9 mouse cellular contexts compared by ENCODE assay signal in genomic region chr5:77170593-77170992, GRCm38 (mm10). TPM values are rescaled to one million over a fixed set of nuclear protein-coding genes. Genes with fewer than 3 reads are reported as not detected.
DNase-seq lines count a peak whose midpoint lies in the region; ATAC-seq and TF ChIP-seq lines count a peak whose summit lies in the region.
"Had no signal": no experiment of that assay in that cellular context is flagged by ENCODE, and none has a peak within 500 bp of the region (broad histone marks: within the 10 kb centered on the region; RNA-seq: fewer than 3 reads in every experiment).

No protein-coding gene starts in this region.

- no peak for TF ChIP-seq POLR2A in limb, embryonic 14.5 days (IDR thresholded peaks at IDR 0.05; ENCODE audit: borderline replicate concordance, extremely low read depth, insufficient read depth, insufficient read length)

- peak; percentile 18 for DNase-seq in cerebellum, adult 9-10 months
- DNase-seq in cerebellum, adult 8-10 months: no peak
- DNase-seq in limb, embryonic 14.5 days (ENCODE audit: low spot score): peak; percentile 75
- DNase-seq in limb, embryonic 10.5 days (ENCODE audit: low spot score): no peak
- DNase-seq in cerebellum, postnatal 10 days: peak; percentile 57 to 63
- peak; percentile 88 for DNase-seq in kidney, postnatal 0 days (ENCODE audit: low spot score)
- DNase-seq in yolk sac, embryonic 10.5 days (ENCODE audit: low spot score): no peak

- no peaks in the 10 kb centered on the region for H3K27me3 ChIP-seq in limb, embryonic 14.5 days (ENCODE audit: control insufficient read depth, insufficient read depth, low read length)
- no peaks in the 10 kb centered on the region for H3K27me3 ChIP-seq in limb, embryonic 10.5 days (ENCODE audit: low read depth, poor library complexity, severe bottlenecking)
- H3K27me3 ChIP-seq in kidney, postnatal 0 days (ENCODE audit: insufficient read depth, low read length): no peaks in the 10 kb centered on the region
- H3K27me3 ChIP-seq in stomach, embryonic 16.5 days (ENCODE audit: control insufficient read depth, insufficient read depth, low read length): no peaks in the 10 kb centered on the region
- H3K27me3 ChIP-seq: embryonic facial prominence, embryonic 13.5 days had no signal

- ATAC-seq in limb, embryonic 14.5 days (ENCODE audit: low FRiP score, low read depth): peak; percentile 71; the same call in 1 of the 2 replicates
- no peak for ATAC-seq in kidney, postnatal 0 days (replicated peaks; ENCODE audit: low FRiP score, low read depth)
- peak; percentile 76; the same call in 1 of the 2 replicates for ATAC-seq in stomach, embryonic 16.5 days (ENCODE audit: insufficient read depth, low FRiP score)

- H3K4me1 ChIP-seq in limb, embryonic 14.5 days (ENCODE audit: control insufficient read depth, insufficient read depth, low read length): no peaks in the 10 kb centered on the region
- no peaks in the 10 kb centered on the region for H3K4me1 ChIP-seq in limb, embryonic 10.5 days
- H3K4me1 ChIP-seq in kidney, postnatal 0 days (replicated peaks; ENCODE audit: insufficient read depth, low read length): no peaks in the 10 kb centered on the region
- H3K4me1 ChIP-seq in stomach, embryonic 16.5 days (ENCODE audit: control insufficient read depth, insufficient read depth, low read length): peaks cover 4% of the 10 kb centered on the region; the same call in 1 of the 2 replicates
- H3K4me1 ChIP-seq: embryonic facial prominence, embryonic 13.5 days had no signal

- WGBS in limb, embryonic 14.5 days: 62% methylated on average over 4 of the region's 5 CpGs
- 73% methylated on average over 5 of the region's 5 CpGs for WGBS in limb, embryonic 10.5 days
- whole genome bisulfite sequencing in kidney, postnatal 0 days: 47% methylated on average over 4 of the region's 5 CpGs
- 51% methylated on average over 4 of the region's 5 CpGs for WGBS in stomach, embryonic 16.5 days

- no peak overlapping the region for H3K4me2 ChIP-seq in limb, embryonic 14.5 days (replicated peaks; ENCODE audit: low read depth, low read length, severe bottlenecking)
- H3K4me2 ChIP-seq in kidney, postnatal 0 days (ENCODE audit: low read length): no peak overlapping the region
- H3K4me2 ChIP-seq in stomach, embryonic 16.5 days (ENCODE audit: low read depth, low read length): no peak overlapping the region
- H3K4me2 ChIP-seq: embryonic facial prominence, embryonic 13.5 days had no signal

- no peaks in the 10 kb centered on the region for H3K36me3 ChIP-seq in limb, embryonic 14.5 days (ENCODE audit: control insufficient read depth, insufficient read depth, low read length)
- H3K36me3 ChIP-seq in limb, embryonic 10.5 days: no peaks in the 10 kb centered on the region
- no peaks in the 10 kb centered on the region for H3K36me3 ChIP-seq in kidney, postnatal 0 days (ENCODE audit: insufficient read depth, low read length)
- no peaks in the 10 kb centered on the region for H3K36me3 ChIP-seq in stomach, embryonic 16.5 days (ENCODE audit: control insufficient read depth, insufficient read depth, low read length)
- H3K36me3 ChIP-seq: embryonic facial prominence, embryonic 13.5 days had no signal

- no peak overlapping the region for H3K27ac ChIP-seq in limb, embryonic 14.5 days (replicated peaks; ENCODE audit: low read depth, low read length)
- no peak overlapping the region for H3K27ac ChIP-seq in limb, embryonic 10.5 days
- no peak overlapping the region for H3K27ac ChIP-seq in kidney, postnatal 0 days
- H3K27ac ChIP-seq in stomach, embryonic 16.5 days (ENCODE audit: low read length): no peak overlapping the region
- H3K27ac ChIP-seq: embryonic facial prominence, embryonic 13.5 days had no signal

- no peaks in the 10 kb centered on the region for H3K9me3 ChIP-seq in limb, embryonic 14.5 days (ENCODE audit: control insufficient read depth, low read length)
- H3K9me3 ChIP-seq in limb, embryonic 10.5 days (replicated peaks): no peaks in the 10 kb centered on the region
- no peaks in the 10 kb centered on the region for H3K9me3 ChIP-seq in kidney, postnatal 0 days (replicated peaks; ENCODE audit: low read length)
- H3K9me3 ChIP-seq in stomach, embryonic 16.5 days (replicated peaks; ENCODE audit: control insufficient read depth, low read length): no peaks in the 10 kb centered on the region
- H3K9me3 ChIP-seq: embryonic facial prominence, embryonic 13.5 days had no signal

- no peak overlapping the region for H3K4me3 ChIP-seq in limb, embryonic 14.5 days (replicated peaks; ENCODE audit: low read length)
- H3K4me3 ChIP-seq in limb, embryonic 10.5 days: no peak overlapping the region
- no peak overlapping the region for H3K4me3 ChIP-seq in kidney, postnatal 0 days (replicated peaks; ENCODE audit: low read depth, low read length)
- H3K4me3 ChIP-seq in stomach, embryonic 16.5 days (replicated peaks; ENCODE audit: low read length): no peak overlapping the region
- H3K4me3 ChIP-seq: embryonic facial prominence, embryonic 13.5 days had no signal

- TF ChIP-seq CTCF in kidney, postnatal 0 days (IDR thresholded peaks at IDR 0.05; ENCODE audit: low read depth): peak; percentile 80

- no peak overlapping the region for H3K9ac ChIP-seq in limb, embryonic 14.5 days (ENCODE audit: low read depth, low read length, severe bottlenecking)
- no peak overlapping the region for H3K9ac ChIP-seq in kidney, postnatal 0 days (ENCODE audit: low read depth, low read length)
- no peak overlapping the region for H3K9ac ChIP-seq in stomach, embryonic 16.5 days (ENCODE audit: low read length)
- H3K9ac ChIP-seq: embryonic facial prominence, embryonic 13.5 days had no signal

RNA-seq across cellular contexts. Expression of gene Spink2, which starts 40.7 kb away (rescaled TPM):
- 4.6 TPM in 2 replicates for polyA plus RNA-seq in limb, embryonic 14.5 days (2012; rRNA removed)
- 3.7 and 3.8 TPM in 2 replicates for polyA plus RNA-seq in limb, embryonic 14.5 days (2014; fragmentation: Nextera tagmentation; extraction: Ambion mirVana)
- 0.89 and 1.4 TPM in 2 replicates for polyA plus RNA-seq in limb, embryonic 10.5 days (2016; fragmentation: Nextera tagmentation; extraction: Ambion mirVana)
- polyA plus RNA-seq in kidney, postnatal 0 days (2015; fragmentation: Nextera tagmentation; extraction: Ambion mirVana): 0.77 and 1.0 TPM in 2 replicates
- 1.3 and 3.2 TPM in 2 replicates for polyA plus RNA-seq in stomach, embryonic 16.5 days (2015; fragmentation: Nextera tagmentation; extraction: Ambion mirVana)

RNA-seq across cellular contexts. Expression of gene Hopx, which starts 55.7 kb away (rescaled TPM):
- polyA plus RNA-seq in limb, embryonic 14.5 days (2012; rRNA removed): 12.2 and 13.2 TPM in 2 replicates
- 1.9 and 2.5 TPM in 2 replicates for polyA plus RNA-seq in limb, embryonic 14.5 days (2014; fragmentation: Nextera tagmentation; extraction: Ambion mirVana)
- not detected in 2 replicates for polyA plus RNA-seq in limb, embryonic 10.5 days (2016; fragmentation: Nextera tagmentation; extraction: Ambion mirVana)
- 3.6 and 3.9 TPM in 2 replicates for polyA plus RNA-seq in kidney, postnatal 0 days (2015; fragmentation: Nextera tagmentation; extraction: Ambion mirVana)
- polyA plus RNA-seq in stomach, embryonic 16.5 days (2015; fragmentation: Nextera tagmentation; extraction: Ambion mirVana): 6.9 and 11.2 TPM in 2 replicates

Comparison
In these comparisons a context has a peak if more than half of its experiments do, and no peak if none do; other contexts are left out.
1. DNase-seq: peak in cerebellum, adult 9-10 months (single experiment), limb, embryonic 14.5 days (single experiment), cerebellum, postnatal 10 days (2 of 2) and kidney, postnatal 0 days (single experiment); none in cerebellum, adult 8-10 months (single experiment), limb, embryonic 10.5 days (single experiment) and yolk sac, embryonic 10.5 days (single experiment).